In the genomic region with DNA sequence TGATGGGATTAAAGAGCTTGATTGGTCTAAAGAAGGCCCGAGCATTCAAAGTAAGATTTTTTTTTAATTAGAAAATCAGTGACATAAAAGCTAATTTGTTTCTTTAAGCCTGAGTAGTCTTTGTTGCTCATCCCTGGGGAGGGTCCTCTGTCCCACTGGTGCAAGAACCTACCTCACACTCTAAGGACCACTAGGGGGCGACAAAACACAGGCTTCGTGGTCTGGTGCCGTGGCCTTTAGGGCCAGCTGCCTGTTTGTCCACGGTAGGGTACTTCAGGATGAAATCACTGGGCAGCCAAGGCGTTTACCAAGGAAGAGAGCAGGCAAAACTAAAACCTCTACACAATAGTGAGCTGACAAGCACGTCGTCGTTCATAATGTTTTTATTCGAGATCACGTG, we compare ENCODE assay signal across 7 mouse cellular contexts. TPM values are rescaled to one million over a fixed set of nuclear protein-coding genes. Genes with fewer than 3 reads are reported as not detected.
DNase-seq lines count a peak whose midpoint lies in the region; ATAC-seq and TF ChIP-seq lines count a peak whose summit lies in the region.

No protein-coding gene starts in this region.

- no peaks in the 10 kb centered on the region for H3K9me3 ChIP-seq in intestine, embryonic 14.5 days (ENCODE audit: control insufficient read depth, low read length)
- H3K9me3 ChIP-seq in midbrain, embryonic 11.5 days (ENCODE audit: control insufficient read depth, low read length) = no peaks in the 10 kb centered on the region

- H3K9ac ChIP-seq in intestine, embryonic 14.5 days (ENCODE audit: low read length) = no peak overlapping the region
- H3K9ac ChIP-seq in midbrain, embryonic 11.5 days (ENCODE audit: low read length) = no peak overlapping the region

- intact Hi-C loops in gastrocnemius, adult 2 months (cut with DNase I) = loop anchor here (1.0 kb wide), 1 partner anchor 111 kb away; no protein-coding TSS in a partner anchor
- intact Hi-C loops in left cerebral cortex, adult 2 months (cut with DNase I) = loop anchor here (1.0 kb wide), 2 partner anchors 111 to 115 kb away; no protein-coding TSS in a partner anchor

- no peak overlapping the region for H3K4me2 ChIP-seq in intestine, embryonic 14.5 days (ENCODE audit: low read length)
- no peak overlapping the region for H3K4me2 ChIP-seq in midbrain, embryonic 11.5 days

- no peaks in the 10 kb centered on the region for H3K36me3 ChIP-seq in intestine, embryonic 14.5 days (ENCODE audit: control insufficient read depth, insufficient read depth, low read length)
- H3K36me3 ChIP-seq in midbrain, embryonic 11.5 days (ENCODE audit: control insufficient read depth, insufficient read depth, low read length) = no peaks in the 10 kb centered on the region

- peak; percentile 90 for TF ChIP-seq CTCF in gastrocnemius, adult 2 months (IDR thresholded peaks at IDR 0.05)
- TF ChIP-seq CTCF in left cerebral cortex, adult 2 months (IDR thresholded peaks at IDR 0.05) = peak; percentile 90

- WGBS in intestine, embryonic 14.5 days = 32% methylated on average over 11 of the region's 11 CpGs
- 28% methylated on average over 11 of the region's 11 CpGs for WGBS in midbrain, embryonic 11.5 days

- H3K4me1 ChIP-seq in intestine, embryonic 14.5 days (replicated peaks; ENCODE audit: control insufficient read depth, insufficient read depth, low read length) = no peaks in the 10 kb centered on the region
- H3K4me1 ChIP-seq in midbrain, embryonic 11.5 days (ENCODE audit: control insufficient read depth, insufficient read depth, low read length) = no peaks in the 10 kb centered on the region

- no peak overlapping the region for H3K4me3 ChIP-seq in gastrocnemius, adult 2 months
- no peak overlapping the region for H3K4me3 ChIP-seq in intestine, embryonic 14.5 days (ENCODE audit: low read depth, low read length)
- no peak overlapping the region for H3K4me3 ChIP-seq in left cerebral cortex, adult 2 months
- H3K4me3 ChIP-seq in midbrain, embryonic 11.5 days (ENCODE audit: low read depth, low read length) = no peak overlapping the region

- peak; percentile 87 for ATAC-seq in intestine, embryonic 14.5 days (replicated peaks; ENCODE audit: low FRiP score, low TSS enrichment, low read depth)
- peak; percentile 89 for ATAC-seq in midbrain, embryonic 11.5 days (ENCODE audit: low FRiP score)

- H3K27ac ChIP-seq in gastrocnemius, adult 2 months = no peak overlapping the region
- no peak overlapping the region for H3K27ac ChIP-seq in intestine, embryonic 14.5 days (ENCODE audit: low read depth)
- H3K27ac ChIP-seq in left cerebral cortex, adult 2 months = no peak overlapping the region
- H3K27ac ChIP-seq in midbrain, embryonic 11.5 days (ENCODE audit: low read depth, low read length) = no peak overlapping the region

- DNase-seq in adipocyte (ENCODE audit: low spot score) = peak; percentile 78
- DNase-seq in cerebellum, postnatal 14 days = peak; percentile 92
- peak; percentile 75 for DNase-seq in gastrocnemius, adult 2 months
- peak; percentile 84 for DNase-seq in intestine, embryonic 14.5 days (ENCODE audit: low spot score)
- DNase-seq in left cerebral cortex, adult 2 months (ENCODE audit: extremely low spot score in 1 of 2, low spot score in 2 of 2) = peak; percentile 71 to 72
- DNase-seq in midbrain, embryonic 11.5 days (ENCODE audit: low spot score, missing footprints) = peak; percentile 94
- DNase-seq in skeletal muscle tissue, adult 2 months (ENCODE audit: low read depth, low spot score) = peak; percentile 68

- no peaks in the 10 kb centered on the region for H3K27me3 ChIP-seq in intestine, embryonic 14.5 days (replicated peaks; ENCODE audit: control insufficient read depth, insufficient read depth, low read length)
- H3K27me3 ChIP-seq in midbrain, embryonic 11.5 days (ENCODE audit: control insufficient read depth, insufficient read depth, low read length) = no peaks in the 10 kb centered on the region

RNA-seq across cellular contexts. Expression of gene B3galt5, which starts 5.2 kb away (rescaled TPM):
- not detected for total RNA-seq in gastrocnemius, adult 2 months (2021)
- 1.4 and 1.7 TPM in 2 replicates for polyA plus RNA-seq in intestine, embryonic 14.5 days (2014; fragmentation: Nextera tagmentation; extraction: Ambion mirVana)
- 10 to 100 TPM; 17.2 to 20.5 TPM for total RNA-seq in left cerebral cortex, adult 2 months (2021)
- 0.55 and 0.70 TPM in 2 replicates for polyA plus RNA-seq in midbrain, embryonic 11.5 days (2014; fragmentation: Nextera tagmentation; extraction: Ambion mirVana)

RNA-seq across cellular contexts. Expression of gene Sh3bgr, which starts 30.2 kb away (rescaled TPM):
- 100 to 1,000 TPM; 843 to 991 TPM for total RNA-seq in gastrocnemius, adult 2 months (2021)
- polyA plus RNA-seq in intestine, embryonic 14.5 days (2014; fragmentation: Nextera tagmentation; extraction: Ambion mirVana) = 29.7 and 30.9 TPM in 2 replicates
- 1 to 10 TPM; 2.3 to 2.8 TPM for total RNA-seq in left cerebral cortex, adult 2 months (2021)
- 0.34 and 1.2 TPM in 2 replicates for polyA plus RNA-seq in midbrain, embryonic 11.5 days (2014; fragmentation: Nextera tagmentation; extraction: Ambion mirVana)

RNA-seq across cellular contexts. Expression of gene Lca5l, which starts 38.3 kb away (rescaled TPM):
- under 1 TPM; 0.50 to 0.51 TPM for total RNA-seq in gastrocnemius, adult 2 months (2021)
- 1.1 and 1.2 TPM in 2 replicates for polyA plus RNA-seq in intestine, embryonic 14.5 days (2014; fragmentation: Nextera tagmentation; extraction: Ambion mirVana)
- 1 to 10 TPM; 1.4 to 2.1 TPM for total RNA-seq in left cerebral cortex, adult 2 months (2021)
- 1.0 and 1.2 TPM in 2 replicates for polyA plus RNA-seq in midbrain, embryonic 11.5 days (2014; fragmentation: Nextera tagmentation; extraction: Ambion mirVana)

Comparison
In these comparisons a context has a peak if more than half of its experiments do, and no peak if none do; other contexts are left out.
1. RNA of gene B3galt5, which starts 5.2 kb away (total RNA-seq): 17.2 to 20.5 TPM in left cerebral cortex, adult 2 months; not detected in gastrocnemius, adult 2 months; every median in the first group is over 10 times any median in the second.
2. RNA of gene Sh3bgr, which starts 30.2 kb away (total RNA-seq): 843 to 991 TPM in gastrocnemius, adult 2 months; 2.3 to 2.8 TPM in left cerebral cortex, adult 2 months; every median in the first group is over 100 times any median in the second.
3. Peak in every context shown above with its lines, with median percentiles within 50 percentile points of each other: DNase-seq.